Mouse (Mus musculus) heart, embryonic 12.5 days (tissue): Measurements from ENCODE around the gene Car14. TPM values are rescaled to one million over a fixed set of nuclear protein-coding genes. Genes with fewer than 3 reads are reported as not detected.
"Not testable (repeated sequence)": the region's sequence is repeated elsewhere in the genome, so short reads cannot be mapped to it uniquely, and the experiment has no call there.

Source experiments
- ATAC-seq: fragments of 200-750 bp; cut with Nextera tagmentation; 2 replicates; pipeline ENCODE4 v1.8.0; 2017; ENCODE audit warnings: moderate TSS enrichment, moderate library complexity; ENCODE audit not compliant: insufficient number of reproducible peaks, low FRiP score
- H3K27ac ChIP-seq: fragments of 300-500 bp; sonication (generic); 2 replicates; pipeline ENCODE4 v1.5.1; 2016; ENCODE audit warnings: mild to moderate bottlenecking, moderate library complexity; ENCODE audit not compliant: poor library complexity, severe bottlenecking
- H3K27me3 ChIP-seq: fragments of 300-500 bp; sonication (generic); replicated peaks from 2 replicates; pipeline ENCODE4 v1.6.1; 2016; ENCODE audit warnings: mild to moderate bottlenecking, moderate library complexity
- H3K36me3 ChIP-seq: fragments of 300-500 bp; sonication (generic); 2 replicates; pipeline ENCODE4 v1.6.1; 2016; ENCODE audit warnings: mild to moderate bottlenecking, moderate library complexity
- H3K4me1 ChIP-seq: fragments of 300-500 bp; sonication (generic); replicated peaks from 2 replicates; pipeline ENCODE4 v1.6.1; 2016; ENCODE audit warnings: mild to moderate bottlenecking
- H3K4me2 ChIP-seq: fragments of 300-500 bp; sonication (generic); 2 replicates; pipeline ENCODE4 v1.6.1; 2016; ENCODE audit warnings: mild to moderate bottlenecking, moderate library complexity
- H3K4me3 ChIP-seq: fragments of 300-500 bp; sonication (generic); 2 replicates; pipeline ENCODE4 v1.5.1; 2016; ENCODE audit warnings: mild to moderate bottlenecking
- H3K9ac ChIP-seq: fragments of 300-500 bp; sonication (generic); 2 replicates; pipeline ENCODE4 v1.6.1; 2016; ENCODE audit warnings: mild to moderate bottlenecking, moderate library complexity
- H3K9me3 ChIP-seq: fragments of 300-500 bp; sonication (generic); replicated peaks from 2 replicates; pipeline ENCODE4 v1.6.1; 2016; ENCODE audit warnings: mild to moderate bottlenecking, moderate library complexity
- WGBS: fragments of 180-500 bp; shearing (Covaris S2); methylation state at CpG from one replicate; pipeline ENCODE4 v1.1.7; 2016; 5-methylcytosine and 5-hydroxymethylcytosine counted together
- polyA plus RNA-seq: library from polyadenylated mRNA; unstranded; fragments of >200 nt; fragmentation: Nextera tagmentation; extraction: Ambion mirVana; gene quantifications from 2 replicates; pipeline ENCODE4 v1.2.1, GENCODE M21; 2016

The Car14 gene
- polyA plus RNA-seq, 1 experiment from 2014 or later: 24.7 TPM

DNA sequence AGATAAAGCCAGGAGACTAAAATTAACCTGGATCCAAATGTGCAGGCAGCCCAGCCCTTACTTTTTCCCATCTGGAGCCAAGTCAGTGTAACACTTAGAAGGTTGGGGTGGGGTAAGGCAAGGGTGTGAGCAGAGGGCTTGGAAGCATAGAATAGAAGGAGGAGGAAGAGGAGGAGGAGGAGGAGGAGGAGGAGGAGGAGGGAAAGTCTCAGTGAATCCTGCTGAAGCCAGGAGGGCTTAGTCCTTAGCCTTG is 2.2 kb downstream of the Car14 start:
- H3K4me3 ChIP-seq: peak overlapping the region; percentile 8; the same call in 1 of the 2 replicates
- H3K4me2 ChIP-seq: peak overlapping the region; percentile 73
- ATAC-seq: no peak
- H3K27me3 ChIP-seq: no peaks in the 10 kb centered on the region
- H3K4me1 ChIP-seq: peaks cover 44% of the 10 kb centered on the region
- peaks cover 12% of the 10 kb centered on the region; the same call in 1 of the 2 replicates for H3K36me3 ChIP-seq
- H3K9me3 ChIP-seq: no peaks in the 10 kb centered on the region
- H3K9ac ChIP-seq: peak overlapping the region; percentile 46
- peak overlapping the region; percentile 66 for H3K27ac ChIP-seq

DNA sequence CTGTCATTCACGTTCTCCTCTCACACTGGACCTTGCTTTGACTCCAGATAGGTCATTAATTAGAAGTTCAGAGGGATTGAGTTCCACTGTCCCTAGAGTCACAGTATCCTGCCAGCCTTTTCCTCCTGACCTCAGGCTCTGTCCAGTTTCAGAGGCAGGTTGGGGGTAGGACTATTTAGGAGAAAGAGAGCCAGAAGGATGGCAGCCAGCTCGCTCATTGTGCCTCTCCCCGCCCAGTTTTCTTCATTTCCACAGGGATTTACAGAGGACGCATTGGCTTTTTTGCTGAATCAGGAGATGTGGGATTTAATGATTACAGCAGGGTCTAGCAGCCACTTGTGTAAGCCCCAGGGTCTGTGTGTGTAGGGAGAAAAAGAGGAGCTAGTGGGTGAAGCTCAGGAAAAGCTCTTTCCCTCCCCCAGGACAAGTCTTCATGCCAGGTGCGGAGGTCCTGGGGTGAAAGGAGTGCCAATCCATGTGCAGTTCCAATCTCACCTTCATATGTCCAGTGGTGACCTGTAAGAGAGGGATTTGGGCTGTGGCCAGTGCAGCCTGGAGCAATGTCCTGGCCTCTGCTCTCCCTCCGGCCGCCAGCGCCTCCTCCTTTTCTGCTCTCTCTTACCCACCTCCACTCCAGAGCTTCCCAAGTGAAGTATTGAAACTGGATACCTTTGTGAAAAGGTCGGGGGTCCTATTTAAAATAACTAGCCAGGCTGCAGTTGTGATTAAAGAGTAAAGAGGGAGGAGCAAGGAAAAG is 2.7 kb downstream of the Car14 start:
- H3K27me3 ChIP-seq: no peaks in the 10 kb centered on the region
- H3K27ac ChIP-seq: peak overlapping the region; percentile 66; the same call in 1 of the 2 replicates
- peak overlapping the region; percentile 73 for H3K4me2 ChIP-seq
- 59% methylated on average over 9 of the region's 9 CpGs for whole genome bisulfite sequencing
- no peak for ATAC-seq
- no peak overlapping the region for H3K4me3 ChIP-seq
- H3K4me1 ChIP-seq: peaks cover 44% of the 10 kb centered on the region
- H3K36me3 ChIP-seq: peaks cover 12% of the 10 kb centered on the region; the same call in 1 of the 2 replicates
- no peaks in the 10 kb centered on the region for H3K9me3 ChIP-seq
- H3K9ac ChIP-seq: peak overlapping the region; percentile 46

DNA sequence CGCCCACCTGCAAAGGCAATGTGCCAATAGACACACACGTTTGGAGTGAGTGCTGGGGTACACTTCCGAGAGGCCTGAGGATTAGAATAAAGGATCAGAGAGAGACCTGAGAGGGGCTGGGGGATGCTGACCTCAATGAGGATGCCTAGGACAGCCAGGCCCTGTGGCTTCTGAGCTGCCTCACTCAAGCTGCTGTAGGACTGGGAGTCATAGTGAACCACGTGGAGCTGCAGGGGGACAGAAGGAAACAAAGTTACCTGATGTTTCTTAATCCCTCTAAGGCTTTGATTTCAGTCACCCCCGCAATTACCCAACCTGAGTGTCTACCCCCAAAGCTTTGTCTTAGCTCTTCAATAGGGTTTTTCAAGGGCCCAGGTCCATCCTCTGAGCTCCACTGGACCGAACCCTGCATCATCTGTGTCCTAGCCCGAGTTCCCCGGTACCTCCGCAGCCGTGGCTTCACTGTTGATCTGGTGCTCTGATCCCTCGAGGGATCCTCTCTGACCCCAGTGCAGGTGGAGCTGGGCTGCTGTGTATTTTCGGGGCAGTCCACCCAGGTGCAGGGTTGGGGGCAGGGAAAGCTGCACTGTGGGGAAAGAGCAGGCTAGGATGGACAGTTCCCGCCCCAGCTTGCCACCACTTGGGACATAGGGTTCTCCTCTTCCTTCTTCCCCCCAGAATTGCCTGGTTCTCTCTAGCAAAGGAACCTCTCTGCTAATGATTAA is 4.5 kb downstream of the Car14 start:
- H3K4me2 ChIP-seq: no peak overlapping the region
- ATAC-seq: no peak
- no peak overlapping the region for H3K4me3 ChIP-seq
- H3K27ac ChIP-seq: no peak overlapping the region
- no peak overlapping the region for H3K9ac ChIP-seq
- WGBS: 74% methylated on average over 13 of the region's 13 CpGs
- no peaks in the 10 kb centered on the region for H3K9me3 ChIP-seq
- H3K36me3 ChIP-seq: peaks cover 19% of the 10 kb centered on the region; the same call in 1 of the 2 replicates
- H3K27me3 ChIP-seq: no peaks in the 10 kb centered on the region
- H3K4me1 ChIP-seq: peaks cover 35% of the 10 kb centered on the region

DNA sequence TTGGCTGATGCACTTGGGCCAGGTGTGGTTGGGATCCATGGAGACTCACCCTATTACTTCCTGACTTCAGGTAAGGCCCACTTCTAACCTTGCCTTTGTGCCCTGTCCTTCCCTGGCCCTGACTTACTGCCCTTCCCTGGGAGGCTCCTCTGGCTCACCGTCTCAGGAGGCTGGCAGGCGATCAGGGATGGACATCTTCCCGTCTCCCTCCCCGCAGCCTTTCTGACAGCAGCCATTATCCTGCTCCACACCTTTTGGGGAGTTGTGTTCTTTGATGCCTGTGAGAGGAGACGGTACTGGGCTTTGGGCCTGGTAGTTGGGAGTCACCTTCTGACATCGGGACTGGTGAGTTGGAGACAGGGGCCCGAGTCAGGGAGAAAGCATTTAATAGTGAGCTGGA is 9.0 kb downstream of the Car14 start:
- not testable (repeated sequence) for ATAC-seq, H3K9me3 ChIP-seq, H3K4me3 ChIP-seq, H3K27me3 ChIP-seq, H3K27ac ChIP-seq
- H3K36me3 ChIP-seq: peaks cover 19% of the 10 kb centered on the region; the same call in 1 of the 2 replicates
- WGBS: 81% methylated on average over 7 of the region's 7 CpGs
- peak overlapping the region; percentile 83 for H3K4me2 ChIP-seq
- H3K9ac ChIP-seq: 0 out of 2 replicates have a peak overlapping the region, but pooled peaks have one; percentile 8
- H3K4me1 ChIP-seq: peaks cover 33% of the 10 kb centered on the region

DNA sequence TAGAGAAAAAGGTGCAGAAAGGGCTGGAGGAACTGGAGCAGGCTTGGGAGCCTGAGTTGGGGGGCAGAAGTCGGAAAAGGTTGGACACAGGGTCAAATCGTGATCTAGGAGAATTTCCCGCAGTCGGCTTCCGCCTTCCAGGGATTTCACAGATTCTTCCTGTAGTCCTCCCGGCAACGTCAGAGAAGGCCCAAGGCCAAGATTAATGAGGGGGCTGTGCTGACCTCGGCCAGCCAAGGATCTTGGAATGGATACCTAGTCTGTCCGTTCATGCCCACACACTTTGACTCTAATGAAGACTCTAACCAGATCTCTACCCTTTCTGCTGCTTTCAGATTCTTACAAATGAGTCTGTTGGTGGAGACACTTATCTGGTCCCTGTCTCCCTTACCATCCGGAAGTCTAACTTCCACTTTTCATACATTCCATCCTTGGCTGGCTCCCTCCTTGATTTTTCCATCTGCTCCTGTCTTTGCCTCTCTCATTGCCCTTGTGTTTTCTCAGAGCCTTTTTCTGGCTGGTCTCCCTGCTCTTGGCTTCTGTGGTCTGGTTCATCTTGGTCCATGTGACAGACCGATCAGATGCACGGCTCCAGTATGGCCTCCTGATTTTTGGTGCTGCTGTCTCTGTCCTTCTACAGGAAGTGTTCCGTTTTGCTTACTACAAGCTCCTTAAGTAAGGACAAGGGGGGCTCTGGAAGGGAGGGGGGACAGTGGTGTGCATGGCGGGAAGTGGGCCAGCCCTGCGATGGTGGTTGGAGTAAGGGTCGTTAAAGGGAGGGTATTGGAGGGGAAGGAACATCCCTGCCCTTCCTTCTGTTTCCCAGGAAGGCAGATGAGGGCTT is 10.0 kb downstream of the Car14 start:
- 8% methylated on average over 16 of the region's 16 CpGs for WGBS
- no peaks in the 10 kb centered on the region for H3K9me3 ChIP-seq
- peak overlapping the region; percentile 83 for H3K9ac ChIP-seq
- peak overlapping the region; percentile 77 for H3K4me3 ChIP-seq
- peaks cover 36% of the 10 kb centered on the region for H3K4me1 ChIP-seq
- H3K27me3 ChIP-seq: no peaks in the 10 kb centered on the region
- 0 out of 2 replicates have a peak, but pooled peaks have one; percentile 3 for ATAC-seq
- H3K36me3 ChIP-seq: peaks cover 19% of the 10 kb centered on the region; the same call in 1 of the 2 replicates
- peak overlapping the region; percentile 88 for H3K27ac ChIP-seq
- H3K4me2 ChIP-seq: peak overlapping the region; percentile 83

DNA sequence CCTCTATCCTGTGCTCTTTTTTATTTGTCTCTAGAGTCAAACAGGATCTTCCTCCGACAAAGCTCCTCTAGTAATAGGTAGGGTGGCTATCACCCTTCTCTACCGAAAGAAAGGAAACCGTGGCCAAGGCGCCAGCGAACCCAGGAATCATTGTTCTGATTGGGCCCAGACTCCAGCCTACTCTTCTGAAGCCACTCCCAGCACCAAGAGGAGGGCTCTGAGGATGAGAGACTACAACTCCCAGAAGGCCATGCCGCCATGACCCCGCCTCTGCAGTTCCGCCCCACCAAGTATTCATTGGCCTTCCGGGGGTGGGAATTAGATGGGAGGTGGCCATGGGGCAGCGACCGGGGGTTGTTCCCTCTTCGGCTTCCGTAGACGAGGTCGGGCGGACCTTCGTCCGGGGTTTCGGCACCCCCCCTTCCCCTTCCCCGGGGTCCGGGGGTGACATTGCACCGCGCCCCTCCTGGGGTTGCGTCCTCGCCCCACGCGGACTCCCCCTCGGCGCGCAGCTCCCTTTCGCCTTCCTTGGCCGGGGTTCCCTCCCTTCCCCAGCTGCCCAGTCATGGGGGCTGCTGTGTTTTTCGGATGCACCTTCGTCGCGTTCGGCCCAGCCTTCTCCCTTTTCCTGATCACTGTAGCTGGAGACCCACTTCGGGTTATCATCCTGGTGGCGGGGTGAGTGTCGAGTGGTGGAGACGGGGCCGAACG is 10.7 kb downstream of the Car14 start, which contains the start of gene Aph1a:
Gene Aph1a (plus strand): TSS at position 364 of the 711 bp plus-strand sequence.
- peaks cover 19% of the 10 kb centered on the region; the same call in 1 of the 2 replicates for H3K36me3 ChIP-seq
- ATAC-seq: peak; percentile 95
- H3K4me1 ChIP-seq: peaks cover 36% of the 10 kb centered on the region
- not testable (repeated sequence) for H3K27me3 ChIP-seq, H3K9me3 ChIP-seq
- under 1% methylated on average over 31 of the region's 43 CpGs for WGBS
- H3K9ac ChIP-seq: peak within 1 kb of the TSS; percentile 83
- H3K27ac ChIP-seq: peak within 1 kb of the TSS; percentile 90
- H3K4me2 ChIP-seq: peak within 1 kb of the TSS; percentile 83
- H3K4me3 ChIP-seq: peak within 1 kb of the TSS; percentile 77

DNA sequence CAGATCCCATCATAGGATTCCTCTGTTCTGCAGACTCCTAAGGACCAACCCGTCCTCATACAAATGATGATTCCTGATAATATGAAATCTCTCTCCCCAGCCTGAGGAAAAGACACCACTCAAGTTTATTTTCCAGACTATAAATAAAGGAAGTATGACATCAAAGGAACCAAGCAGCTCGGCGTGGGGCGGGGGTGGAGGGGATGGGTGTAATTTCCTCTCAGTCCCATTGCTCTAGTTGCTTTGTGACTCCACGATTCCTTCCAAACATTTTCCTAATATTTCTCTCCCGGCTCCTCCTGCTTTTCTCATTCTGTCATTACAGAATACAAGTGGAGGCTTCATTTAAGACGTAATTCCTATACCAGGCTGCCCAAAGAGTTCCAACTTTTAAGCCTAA is 11.4 kb downstream of the Car14 start:
- WGBS: 18% methylated on average over 7 of the region's 7 CpGs
- Histone ChIP-seq H3K36me3 (peaks cover 14% of the 10 kb centered on the region; the same call in 1 of the 2 replicates), H3K9me3 (no peaks in the 10 kb centered on the region), H3K9ac (peak overlapping the region; percentile 58; the same call in 1 of the 2 replicates), H3K4me2 (peak overlapping the region; percentile 68), H3K27ac (peak overlapping the region; percentile 88), H3K27me3 (no peaks in the 10 kb centered on the region), H3K4me3 (peak overlapping the region; percentile 77), H3K4me1 (peaks cover 36% of the 10 kb centered on the region)
- ATAC-seq: no peak

DNA sequence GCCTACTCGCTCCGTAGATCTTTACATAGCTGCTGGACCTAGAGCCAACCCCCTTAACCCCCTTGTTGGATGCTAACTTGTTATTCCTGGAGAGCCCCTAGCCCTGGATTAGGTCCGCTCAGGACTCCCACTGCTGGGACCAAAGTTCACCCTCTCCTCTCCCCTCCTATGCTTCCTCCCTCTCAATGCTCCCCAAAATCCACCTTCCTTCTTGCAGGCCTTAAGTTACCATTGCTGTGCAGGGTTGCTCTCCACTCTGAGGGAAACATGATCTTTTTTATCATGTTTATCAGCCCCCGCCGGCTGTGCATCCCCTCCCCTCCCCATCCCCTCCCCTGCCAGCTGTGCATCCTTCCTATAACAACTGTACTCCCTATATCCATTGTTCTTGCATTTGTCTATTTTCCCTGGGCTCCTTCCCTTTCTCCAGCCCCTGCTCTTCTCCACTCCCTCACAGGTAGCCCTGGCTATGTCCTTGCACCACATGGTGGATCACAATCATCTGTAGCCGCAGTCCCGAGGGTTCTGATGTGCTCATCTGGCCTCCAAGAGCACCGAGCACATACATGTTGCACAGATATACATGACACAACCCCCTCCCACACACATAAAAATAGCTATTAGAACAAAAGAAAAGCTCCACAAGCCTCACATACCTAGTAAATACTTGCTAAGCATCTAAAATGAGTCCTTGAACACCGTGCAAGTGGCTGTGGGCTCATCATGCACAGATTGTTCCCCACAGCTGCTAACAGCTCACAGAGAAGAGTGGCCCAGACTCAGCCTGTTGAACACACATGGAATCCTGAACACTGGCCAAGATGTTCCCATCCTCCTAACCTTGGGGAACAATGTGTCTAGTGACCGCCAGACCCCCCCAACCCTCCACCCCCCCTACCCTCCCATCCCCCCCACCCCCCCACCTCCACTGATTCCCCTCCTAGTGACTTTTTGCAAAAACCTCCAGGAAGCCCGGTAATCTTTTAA is 12.1 kb downstream of the Car14 start:
- no peak; the same call in 1 of the 2 replicates for ATAC-seq
- WGBS: 31% methylated on average over 11 of the region's 11 CpGs
- Histone ChIP-seq H3K27ac (peak overlapping the region; percentile 90), H3K4me1 (peaks cover 36% of the 10 kb centered on the region), H3K9me3 (no peaks in the 10 kb centered on the region), H3K36me3 (peaks cover 14% of the 10 kb centered on the region), H3K9ac (peak overlapping the region; percentile 63), H3K27me3 (no peaks in the 10 kb centered on the region), H3K4me2 (peak overlapping the region; percentile 68), H3K4me3 (peak overlapping the region; percentile 38)

DNA sequence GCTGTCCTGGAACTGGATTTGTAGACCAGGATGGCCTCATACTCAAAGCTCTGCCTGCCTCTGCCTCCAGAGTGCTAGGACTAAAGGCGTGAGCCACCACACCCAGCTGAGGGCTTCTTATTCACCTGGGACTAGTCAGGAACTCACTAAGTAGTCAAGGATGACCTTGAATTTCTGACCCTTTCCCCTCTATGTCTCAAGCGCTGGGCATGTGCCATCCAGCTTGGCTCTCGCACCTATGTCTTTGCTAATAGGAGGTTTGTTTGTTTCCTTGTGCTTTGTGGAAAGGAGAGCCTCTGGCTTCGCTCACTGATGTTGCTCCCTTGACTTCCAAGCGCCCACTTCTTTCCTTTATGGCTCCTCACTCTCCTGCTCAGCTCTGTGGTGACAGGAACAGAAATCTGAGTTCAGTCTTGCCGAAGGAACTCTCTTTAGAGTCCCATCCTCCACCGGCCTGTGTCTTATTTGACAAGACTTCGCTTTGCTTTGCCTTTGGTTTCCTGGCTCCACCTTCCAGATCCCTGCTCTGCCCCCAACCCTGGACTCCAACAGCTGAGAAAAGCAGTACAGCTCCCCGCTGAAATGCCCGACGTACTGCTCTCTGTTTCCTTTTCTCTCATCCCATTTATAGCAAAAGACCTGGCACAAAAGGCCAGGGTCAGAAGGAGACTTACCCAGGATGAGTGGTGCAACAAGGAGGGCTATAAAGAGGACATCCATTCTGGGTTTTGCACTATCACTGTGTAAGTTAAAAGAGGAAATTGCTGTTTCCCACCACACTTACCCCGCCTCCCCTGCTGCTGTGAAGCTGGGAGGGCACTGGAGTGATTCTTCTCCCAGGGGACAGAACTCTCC is 13.1 kb downstream of the Car14 start, which contains the start of gene BC028528:
Gene BC028528 (minus strand): TSS at position 795 of the 855 bp plus-strand sequence.
- no peaks in the 10 kb centered on the region for H3K9me3 ChIP-seq
- 0 out of 2 replicates have a peak, but pooled peaks have one; percentile 44 for ATAC-seq
- peak within 1 kb of the TSS; percentile 90 for H3K27ac ChIP-seq
- H3K4me1 ChIP-seq: peaks cover 36% of the 10 kb centered on the region
- no peaks in the 10 kb centered on the region for H3K27me3 ChIP-seq
- peak within 1 kb of the TSS; percentile 68 for H3K4me2 ChIP-seq
- 16% methylated on average over 12 of the region's 12 CpGs for WGBS
- H3K36me3 ChIP-seq: peaks cover 20% of the 10 kb centered on the region
- peak within 1 kb of the TSS; percentile 38 for H3K4me3 ChIP-seq
- peak within 1 kb of the TSS; percentile 63 for H3K9ac ChIP-seq
